Mouse (Mus musculus): Measurements from ENCODE around the gene Adamts4.

Gene Adamts4

DNA sequence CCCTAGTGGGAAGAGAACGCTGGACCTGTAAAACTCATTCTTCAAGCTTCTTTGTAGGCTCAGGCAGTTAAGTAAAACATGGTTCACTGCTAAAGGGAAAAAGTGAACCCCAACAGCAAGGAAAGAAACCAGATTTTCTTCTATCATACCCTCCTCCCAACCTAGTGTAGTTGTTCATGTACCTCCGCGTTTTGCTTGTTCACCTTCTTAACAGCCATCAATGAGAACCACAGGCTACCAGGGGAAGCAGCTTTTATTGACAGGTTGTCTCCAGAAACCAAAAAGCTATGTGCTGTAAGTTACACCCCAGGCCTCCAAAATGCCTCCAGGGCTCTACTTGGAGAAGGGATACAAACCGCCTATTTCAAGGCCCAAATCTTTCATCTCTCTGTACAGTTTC lies 38.1 kb downstream of the Adamts4 start:
- TF ChIP-seq GATA4 (IDR thresholded peaks at IDR 0.05; ENCODE audit: insufficient replicate concordance, low read length): no peak

DNA sequence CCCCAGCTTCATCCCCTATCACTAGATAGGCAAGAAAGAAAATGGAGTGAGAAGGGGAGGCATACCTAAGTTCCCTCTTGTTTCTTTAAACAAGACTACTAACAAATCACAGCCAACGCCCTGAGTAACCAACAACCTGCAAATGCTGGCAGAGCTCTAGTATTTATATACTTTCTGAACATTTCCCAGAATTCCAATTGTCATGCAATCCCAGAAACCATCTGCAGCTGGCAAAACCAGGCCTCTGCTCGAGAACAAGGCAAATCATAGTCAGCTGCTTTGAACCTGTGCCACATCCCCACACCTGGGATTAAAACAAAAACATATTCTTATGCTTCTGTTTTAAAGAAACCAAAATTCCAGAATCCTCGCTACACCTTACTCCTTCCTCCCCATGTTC lies 43.1 kb downstream of the Adamts4 start:
- TF ChIP-seq GATA4 (IDR thresholded peaks at IDR 0.05; ENCODE audit: insufficient replicate concordance, low read length): no peak

DNA sequence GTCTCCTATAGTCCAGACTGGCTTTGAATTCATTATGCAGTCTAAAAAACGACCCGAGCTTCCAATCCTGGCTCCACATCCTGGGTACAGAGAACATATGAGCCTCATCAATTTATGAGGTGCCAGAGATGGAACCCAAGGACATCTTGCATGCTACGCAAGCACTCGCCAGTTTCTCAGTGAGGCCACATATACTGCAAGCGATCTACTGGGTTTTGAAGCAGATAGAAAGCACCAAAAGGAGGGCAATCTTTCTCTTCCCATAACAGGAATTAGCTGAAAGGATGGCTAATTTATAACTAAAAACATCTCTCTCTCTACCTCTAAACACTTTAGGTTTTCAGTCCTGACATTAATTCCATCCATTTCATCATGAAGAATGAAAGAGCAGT lies 43.7 kb downstream of the Adamts4 start:
- TF ChIP-seq GATA4 (IDR thresholded peaks at IDR 0.05; ENCODE audit: insufficient replicate concordance, low read length): no peak

- TF ChIP-seq GATA4 (IDR thresholded peaks at IDR 0.05; ENCODE audit: insufficient replicate concordance, low read length): no peak
Measured at GRCm38 (mm10) chr1:171294298-171295062, 44.3 kb downstream of the Adamts4 start, which contains the start of gene Ufc1. TSS of gene Ufc1 (minus strand) at chr1:171295024.

DNA sequence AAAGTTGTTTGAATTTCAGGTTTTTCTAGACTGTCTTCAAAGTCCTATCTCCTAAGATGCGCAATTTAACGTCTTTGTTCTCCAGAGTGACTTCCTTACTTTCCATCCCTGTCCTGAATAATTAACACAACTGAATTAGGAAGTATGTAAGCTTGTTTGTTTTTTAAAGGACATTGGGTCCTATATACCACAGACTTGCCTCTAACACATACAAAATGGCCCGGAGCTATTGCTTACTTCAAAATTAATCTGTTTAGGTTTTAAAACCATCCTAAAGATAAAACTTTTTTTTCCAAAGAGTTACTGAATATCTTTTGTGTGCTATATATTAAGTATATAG lies 44.8 kb downstream of the Adamts4 start:
- TF ChIP-seq GATA4 (IDR thresholded peaks at IDR 0.05; ENCODE audit: insufficient replicate concordance, low read length): no peak

DNA sequence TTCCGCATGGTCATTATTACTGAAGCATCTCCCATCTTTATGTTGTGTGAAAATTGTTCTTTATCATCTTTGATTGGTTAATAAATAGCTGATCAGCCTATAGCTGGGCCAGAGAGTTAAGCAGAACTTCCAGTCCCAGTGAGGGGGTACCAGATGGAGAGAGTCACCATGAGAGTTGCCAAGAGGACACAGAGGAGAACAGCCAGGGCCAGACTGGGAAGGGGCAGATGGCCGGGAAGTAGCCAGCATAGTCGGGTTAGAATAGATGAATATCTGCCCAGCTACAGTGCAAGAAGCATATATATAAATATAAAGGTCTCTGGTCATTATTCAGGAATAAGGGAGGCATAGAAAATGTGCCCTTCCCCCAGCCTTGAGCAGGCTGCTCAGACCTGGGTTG lies 48.0 kb downstream of the Adamts4 start:
- no peak for TF ChIP-seq GATA4 (IDR thresholded peaks at IDR 0.05; ENCODE audit: insufficient replicate concordance, low read length)

GRCm38 (mm10) chr1:171309321-171309720 lies 59.1 kb downstream of the Adamts4 start:
- TF ChIP-seq GATA4 (IDR thresholded peaks at IDR 0.05; ENCODE audit: insufficient replicate concordance, low read length): no peak

Measured in liver, adult (tissue).